Mouse (Mus musculus): Measurements from ENCODE around the gene Wdr89.

The Wdr89 gene

DNA sequence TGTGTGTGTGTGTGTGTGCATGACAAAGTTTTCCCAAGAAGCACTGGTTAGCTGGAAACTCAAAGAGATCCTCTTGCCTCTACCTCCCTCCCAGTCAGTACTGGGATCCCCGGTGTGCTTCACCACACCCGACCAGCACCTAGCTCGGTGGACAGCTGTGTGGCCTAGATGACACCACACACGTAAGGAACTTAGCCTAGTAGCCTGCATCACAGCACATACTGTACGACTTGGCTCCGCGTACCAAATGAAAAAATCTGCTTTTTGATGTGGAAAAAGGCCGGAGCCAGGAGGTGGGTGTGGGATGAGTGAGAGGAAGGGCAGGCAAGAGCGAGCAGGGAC, 450 bp downstream of the Wdr89 start:
- peak; percentile 41 for DNase-seq (ENCODE audit: extremely low read depth, low read depth)

DNA sequence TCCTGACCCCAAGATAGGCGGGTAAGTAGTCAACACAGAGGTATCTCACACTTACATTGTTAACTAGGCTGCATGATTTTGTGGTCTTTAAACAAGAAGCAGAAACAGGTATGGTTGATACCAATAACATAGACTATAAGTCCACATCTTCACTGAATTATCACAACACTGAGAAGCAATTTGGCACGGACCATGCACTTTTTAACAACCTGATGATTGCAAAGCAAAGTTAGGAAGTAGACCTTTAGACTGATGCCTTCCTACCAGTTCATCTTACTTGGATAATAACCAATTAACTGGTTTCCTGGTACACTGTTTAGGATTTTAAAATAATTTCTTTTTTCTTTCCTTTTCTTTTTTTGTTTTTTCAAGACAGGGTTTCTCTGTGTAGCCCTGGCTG, 1.1 kb downstream of the Wdr89 start:
- no peak for DNase-seq (ENCODE audit: extremely low read depth, low read depth)

DNA sequence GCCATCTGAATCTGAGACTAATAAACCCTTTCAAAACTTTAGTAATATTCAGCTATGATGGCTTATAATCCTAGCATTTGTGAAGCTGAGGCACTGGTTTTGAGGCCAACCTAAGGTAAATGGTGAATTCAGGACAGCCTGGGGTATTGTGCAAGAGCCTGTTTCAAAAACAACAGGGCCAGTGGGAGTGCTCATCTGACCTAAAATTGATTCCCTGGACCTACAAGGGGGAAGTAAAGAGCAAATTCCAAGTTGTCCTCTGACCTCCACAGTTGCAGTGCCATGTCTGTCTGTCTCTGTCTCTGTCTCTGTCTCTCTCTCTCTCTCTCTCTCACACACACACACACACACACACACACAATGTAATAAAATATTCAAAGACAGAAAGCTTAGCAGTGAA, 2.4 kb downstream of the Wdr89 start:
- DNase-seq (ENCODE audit: extremely low read depth, low read depth), result no peak

DNA sequence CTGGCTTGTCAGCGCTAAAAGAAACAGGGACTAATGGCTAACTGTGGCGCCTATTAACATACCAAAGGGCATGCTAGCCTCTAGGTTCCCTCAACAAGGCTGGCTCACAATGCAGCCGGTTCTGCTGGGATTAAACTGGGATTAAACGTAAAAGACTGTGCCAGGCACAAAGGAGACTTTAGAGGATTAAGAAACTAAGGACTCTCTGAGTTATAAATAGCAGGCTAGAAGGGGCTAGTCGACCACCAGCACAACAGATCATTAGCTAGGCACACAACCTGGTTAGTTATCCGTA, 4.9 kb downstream of the Wdr89 start:
- no peak for DNase-seq (ENCODE audit: extremely low read depth, low read depth)

DNA sequence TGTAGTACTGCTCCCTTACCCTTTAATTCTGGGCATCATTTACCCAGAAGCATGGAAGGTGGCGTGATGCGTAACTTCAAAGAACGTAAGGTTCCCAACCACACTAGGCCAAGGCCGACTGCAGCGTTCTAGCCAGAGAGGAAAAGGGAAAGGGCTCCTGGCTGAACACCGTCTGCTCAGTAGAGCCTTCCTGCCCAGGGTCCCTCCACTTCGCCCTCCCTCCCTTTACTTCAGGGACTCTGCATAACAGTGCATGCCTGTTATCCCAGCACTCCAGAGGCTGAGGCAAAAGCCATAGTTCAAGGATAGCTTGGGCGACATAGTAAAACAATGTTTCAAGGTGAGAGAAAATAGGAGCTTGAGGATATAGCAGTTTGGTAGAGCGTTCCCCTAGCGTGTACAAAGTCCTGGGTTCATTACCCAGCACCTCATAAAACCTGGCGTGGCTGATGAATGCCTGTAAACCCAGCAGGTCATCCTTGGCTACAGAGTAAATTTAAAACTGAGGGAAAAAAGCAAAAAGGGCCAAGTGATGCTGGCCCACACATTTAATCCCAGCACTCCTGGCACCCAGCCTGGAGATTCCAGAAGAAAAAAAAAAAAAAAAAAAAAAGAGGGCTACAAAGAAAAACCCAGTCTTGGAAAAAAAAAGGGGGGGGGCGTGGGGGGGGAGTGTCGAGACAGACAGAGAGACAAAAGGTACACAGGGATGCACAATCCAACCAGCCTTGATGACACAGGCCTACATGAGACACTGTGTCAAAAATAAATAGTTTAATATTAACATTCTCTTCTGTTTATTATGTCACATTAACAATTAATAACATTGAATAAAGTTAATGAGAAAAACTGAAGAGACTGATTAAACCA, 5.5 kb downstream of the Wdr89 start:
- DNase-seq (ENCODE audit: extremely low read depth, low read depth), result no peak

DNA sequence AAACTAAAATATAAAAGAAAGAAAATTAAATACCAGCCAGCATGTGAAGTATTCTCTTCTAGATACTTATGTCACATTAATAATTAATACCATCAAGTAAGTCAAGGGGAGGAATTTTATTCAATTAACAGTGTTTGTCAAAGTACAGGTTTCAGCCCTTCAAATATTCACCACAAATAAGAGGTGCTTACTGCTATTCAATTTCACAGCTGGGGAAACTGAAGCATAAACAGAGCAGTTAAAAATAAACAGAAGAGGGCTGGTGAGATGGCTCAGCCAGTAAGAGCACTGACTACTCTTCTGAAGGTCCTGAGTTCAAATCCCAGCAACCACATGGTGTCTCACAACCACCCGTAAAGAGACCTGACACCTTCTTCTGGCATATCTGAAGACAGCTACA, 7.0 kb downstream of the Wdr89 start:
- DNase-seq (ENCODE audit: extremely low read depth, low read depth), result no peak

DNA sequence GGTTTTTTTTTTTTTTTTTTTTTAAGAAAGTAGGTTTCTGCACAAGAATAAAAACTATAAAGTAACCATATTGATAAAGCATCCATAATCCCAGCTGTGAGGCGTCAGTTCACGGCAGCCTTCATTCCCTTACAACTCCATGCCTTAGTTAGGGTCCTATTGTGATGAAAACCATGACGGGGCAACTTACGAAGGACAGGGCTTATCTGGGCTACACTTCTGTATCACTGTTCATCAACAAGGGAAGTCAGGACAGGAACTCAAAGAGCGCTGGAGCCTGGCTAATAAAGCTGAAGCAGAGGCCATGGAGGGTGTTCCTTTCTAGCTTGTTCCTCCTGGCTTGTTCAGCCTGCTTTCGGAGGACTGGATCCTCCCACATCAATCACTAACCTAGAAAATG, 10.9 kb downstream of the Wdr89 start:
- peak; percentile 74 for DNase-seq (ENCODE audit: extremely low read depth, low read depth)

DNA sequence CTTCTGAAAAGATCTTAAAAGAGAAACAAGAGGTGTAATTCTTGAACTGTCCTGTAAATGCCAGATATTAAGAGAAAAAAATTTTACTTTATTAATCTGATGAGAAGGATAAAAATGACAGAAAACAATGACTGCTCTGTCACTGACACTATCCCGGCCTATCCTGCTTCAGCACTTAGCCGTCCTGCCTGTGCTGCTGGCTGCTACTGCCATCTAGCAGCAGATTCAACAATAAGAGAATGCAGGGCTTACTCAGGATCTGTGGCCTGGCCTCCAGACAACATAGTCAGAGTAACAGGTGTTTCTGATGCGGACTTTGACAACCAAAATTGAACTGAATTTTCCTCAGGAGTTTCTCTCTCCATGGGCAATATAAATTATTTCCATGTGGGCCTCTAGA, 12.8 kb downstream of the Wdr89 start:
- no peak for DNase-seq (ENCODE audit: extremely low read depth, low read depth)

DNA sequence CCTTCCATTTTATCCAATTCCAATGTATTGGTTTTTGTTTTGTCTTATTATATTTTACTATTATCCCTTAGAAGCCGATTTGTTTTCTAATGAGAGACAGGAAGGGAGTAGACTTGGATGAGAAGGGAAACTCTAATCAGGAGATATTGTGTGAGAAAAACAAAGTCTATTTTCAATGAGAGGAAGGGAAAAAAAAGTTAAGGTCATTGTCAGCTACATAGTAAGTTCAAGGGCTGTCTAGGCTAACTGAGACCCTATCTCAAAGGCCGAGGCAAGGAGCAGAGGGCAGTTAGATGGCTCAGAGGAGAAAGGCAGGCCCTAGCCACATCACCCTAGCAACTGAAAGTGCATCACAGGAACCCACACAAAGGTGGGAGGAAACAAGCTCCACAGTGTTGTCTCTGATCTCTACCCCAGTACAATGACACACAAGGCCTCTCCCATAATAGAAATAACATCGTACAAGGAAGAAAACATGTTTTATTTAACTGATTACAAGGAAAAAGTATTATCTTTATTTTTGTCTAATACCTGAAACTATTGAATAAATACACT, 15.0 kb downstream of the Wdr89 start:
- no peak for DNase-seq (ENCODE audit: extremely low read depth, low read depth)

DNA sequence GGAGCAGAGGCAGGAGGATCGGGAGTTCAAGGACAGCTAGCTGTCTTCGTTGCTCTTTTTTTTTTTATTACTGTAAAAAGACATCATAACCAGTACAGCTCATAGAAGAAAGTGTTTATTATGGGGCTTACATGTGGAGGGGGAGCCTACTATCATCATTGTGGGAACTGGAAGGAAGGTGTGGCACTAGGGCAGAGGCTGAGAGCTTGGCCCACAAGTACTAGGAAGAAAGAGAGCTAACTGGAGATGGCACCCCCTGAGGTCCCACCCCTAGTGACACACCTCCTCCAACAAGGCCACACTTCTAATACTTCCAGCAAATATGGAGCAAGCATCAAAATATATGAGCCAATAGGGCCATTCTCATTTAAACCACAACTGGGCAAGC, 19.6 kb downstream of the Wdr89 start:
- DNase-seq (ENCODE audit: extremely low read depth, low read depth), result no peak

DNA sequence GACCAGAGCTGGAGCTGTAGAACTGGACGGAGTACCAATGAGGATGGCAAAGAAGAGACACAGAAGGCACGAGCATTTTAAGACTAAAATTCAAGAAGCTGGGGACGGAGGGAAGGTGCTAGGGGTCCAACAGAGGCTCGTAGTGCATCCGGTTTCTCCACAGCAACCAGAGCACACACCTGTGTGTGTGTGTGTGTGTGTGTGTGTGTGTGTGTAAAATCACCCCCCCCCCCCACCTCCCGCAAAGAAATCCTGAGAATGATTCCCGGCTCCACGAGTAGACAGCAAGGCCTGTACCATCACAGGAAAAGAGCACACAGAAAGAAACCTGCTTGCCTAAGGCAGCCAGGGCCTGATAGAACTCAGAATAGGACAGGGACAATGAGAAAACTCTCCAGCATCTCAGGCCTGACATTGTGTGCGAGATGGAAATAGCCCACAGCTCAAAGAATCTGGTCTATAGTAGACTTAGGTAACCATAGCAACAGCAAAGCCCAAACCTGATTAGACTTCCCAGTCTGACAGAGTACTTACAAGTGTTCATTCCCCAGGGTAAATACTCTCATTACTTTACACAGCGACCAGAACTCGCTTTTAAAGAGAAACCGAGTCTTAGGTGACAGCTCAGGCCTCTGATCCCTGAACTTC, 20.2 kb downstream of the Wdr89 start:
- no peak for DNase-seq (ENCODE audit: extremely low read depth, low read depth)

DNA sequence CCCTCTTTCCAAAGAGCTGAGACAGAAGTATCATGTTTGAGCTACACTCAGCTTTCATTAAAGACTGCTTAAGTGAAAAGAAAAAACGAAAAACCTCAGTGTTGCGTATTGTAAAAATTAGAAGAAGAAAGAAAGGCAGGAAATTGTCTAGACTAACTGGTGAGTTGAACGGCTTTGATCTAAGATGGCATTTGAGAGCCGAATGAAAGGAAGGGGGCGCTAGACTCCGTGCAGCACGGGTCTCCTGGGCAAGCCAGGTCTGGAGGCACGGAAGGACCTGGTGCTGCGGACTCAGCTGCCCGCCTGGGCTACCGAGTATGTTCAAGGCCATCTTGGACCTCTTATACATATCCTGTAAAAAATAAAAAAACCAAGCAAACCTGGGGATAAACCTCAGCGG, 21.1 kb downstream of the Wdr89 start:
- DNase-seq (ENCODE audit: extremely low read depth, low read depth), result no peak

DNA sequence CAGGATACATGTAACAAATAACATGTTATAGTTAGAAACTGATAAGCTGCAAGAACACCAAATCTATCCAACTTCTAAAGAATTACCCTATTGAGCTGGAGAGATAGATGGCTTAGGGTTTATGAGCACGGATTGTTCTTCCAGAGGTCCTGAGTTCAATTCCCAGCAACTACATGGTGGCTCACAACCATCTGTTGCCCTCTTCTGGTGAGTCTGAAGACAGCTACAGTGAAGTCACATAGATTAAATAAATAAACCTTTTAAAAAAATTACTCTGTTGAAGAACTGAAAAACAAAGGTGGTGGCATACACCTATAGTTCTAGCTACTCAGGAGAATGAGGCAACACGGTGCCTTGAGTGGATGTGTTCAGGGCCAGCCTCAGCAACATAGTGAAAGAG, 21.7 kb downstream of the Wdr89 start:
- DNase-seq (ENCODE audit: extremely low read depth, low read depth), result no peak

DNA sequence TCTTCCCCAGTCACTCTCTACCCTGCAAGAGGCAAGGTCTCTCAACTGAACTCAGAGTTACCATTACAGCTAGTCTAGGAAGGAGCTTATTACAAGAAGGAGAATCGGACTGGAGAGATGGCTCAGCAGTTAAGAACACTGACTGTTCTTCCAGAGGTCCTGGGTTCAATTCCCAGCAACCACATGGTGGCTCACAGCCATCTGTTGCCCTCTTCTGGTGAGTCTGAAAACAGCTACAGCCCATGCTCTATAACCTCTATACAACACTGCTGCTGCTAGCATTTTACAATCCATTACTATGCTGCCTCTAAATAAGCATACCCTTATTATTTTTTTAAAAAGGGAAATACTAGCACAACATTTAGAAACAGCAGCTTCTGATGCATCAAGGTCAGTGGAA, 23.6 kb downstream of the Wdr89 start:
- DNase-seq (ENCODE audit: extremely low read depth, low read depth), result no peak

DNA sequence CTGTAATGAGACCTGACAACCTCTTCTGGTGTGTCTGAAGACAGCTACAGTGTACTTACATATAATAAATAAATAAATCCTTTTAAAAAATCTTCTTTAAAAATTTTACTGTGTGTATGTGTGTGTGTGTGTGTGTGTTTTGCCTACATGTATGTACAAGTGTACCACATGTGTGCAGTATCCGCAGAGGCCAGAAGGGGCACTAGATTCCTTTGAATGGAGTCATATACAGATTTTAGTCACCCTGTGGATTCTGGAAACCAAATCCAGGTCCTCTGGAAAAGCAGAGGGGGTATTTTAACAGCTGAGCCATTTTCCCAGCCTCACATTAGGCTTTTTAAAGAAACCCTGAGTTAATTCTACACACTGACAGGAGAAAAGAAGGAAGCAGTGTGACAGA, 27.6 kb downstream of the Wdr89 start:
- no peak for DNase-seq (ENCODE audit: extremely low read depth, low read depth)

DNA sequence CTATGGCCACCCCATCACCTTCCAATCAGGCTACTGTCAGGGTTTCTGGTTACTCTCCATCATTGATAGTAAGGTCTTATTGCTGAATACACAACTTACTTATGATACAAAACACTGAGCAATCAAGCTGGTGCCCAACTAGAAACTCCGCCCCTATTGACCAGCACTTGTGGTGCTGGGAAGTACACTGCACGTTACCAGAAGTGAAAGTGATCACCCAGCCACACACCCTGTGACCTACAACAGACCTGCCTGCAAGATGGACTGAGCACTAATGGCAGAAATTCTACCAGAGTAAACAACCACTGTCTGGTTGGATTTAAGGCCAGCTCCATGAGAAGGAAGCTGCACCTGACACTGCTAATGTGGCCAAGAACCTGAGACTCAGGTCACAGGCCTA, 31.0 kb downstream of the Wdr89 start:
- DNase-seq (ENCODE audit: extremely low read depth, low read depth), result no peak

DNA sequence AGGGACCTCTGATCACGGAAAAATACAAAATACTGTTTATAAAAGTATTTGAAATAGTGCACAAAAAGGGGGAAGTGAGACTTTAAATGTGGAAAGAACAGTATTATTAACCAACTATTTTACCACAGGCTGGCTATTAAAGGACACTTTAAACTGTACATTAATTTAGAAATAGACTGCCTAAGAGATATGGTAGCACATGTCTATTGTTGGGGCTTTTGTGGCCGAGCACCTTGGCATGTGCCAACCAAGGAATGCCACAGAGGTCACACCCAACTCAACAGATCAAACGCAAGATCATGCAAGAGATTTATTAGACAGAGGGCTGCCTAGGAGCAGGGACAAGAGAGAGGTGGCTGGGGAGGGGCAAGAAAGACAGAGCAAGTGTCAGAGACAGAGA, 32.2 kb downstream of the Wdr89 start:
- DNase-seq (ENCODE audit: extremely low read depth, low read depth), result no peak

DNA sequence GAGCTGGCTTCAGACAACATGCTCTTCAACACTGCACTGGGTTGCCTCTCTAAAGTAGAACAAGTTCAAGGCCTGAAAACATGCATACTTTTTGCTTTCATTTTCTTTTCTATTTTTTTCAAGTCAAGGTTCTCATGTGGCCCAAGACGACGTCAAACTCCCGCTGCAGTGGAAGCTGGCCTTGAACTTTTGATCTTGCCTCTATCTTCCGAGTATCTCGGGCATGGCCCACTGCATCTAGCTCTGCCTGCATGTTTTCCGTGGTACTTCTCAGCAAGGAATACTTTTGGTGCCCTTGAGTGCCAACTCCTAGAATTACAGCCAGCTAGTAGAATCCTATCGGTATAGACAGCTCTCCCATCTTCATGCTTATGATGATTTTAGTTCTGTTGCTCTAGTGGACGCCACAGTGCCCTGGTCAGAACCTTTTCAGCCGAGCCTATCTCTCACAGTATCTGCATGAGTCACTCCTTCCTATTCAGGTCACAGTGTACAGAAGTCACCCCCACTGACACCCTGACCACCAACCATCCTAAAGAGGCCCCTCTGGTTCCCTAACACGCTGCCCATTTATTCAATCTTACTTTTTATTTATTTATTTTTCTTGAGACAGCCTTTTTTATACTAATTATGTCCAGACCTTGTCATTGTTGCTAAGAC, 33.4 kb downstream of the Wdr89 start:
- no peak for DNase-seq (ENCODE audit: extremely low read depth, low read depth)

DNA sequence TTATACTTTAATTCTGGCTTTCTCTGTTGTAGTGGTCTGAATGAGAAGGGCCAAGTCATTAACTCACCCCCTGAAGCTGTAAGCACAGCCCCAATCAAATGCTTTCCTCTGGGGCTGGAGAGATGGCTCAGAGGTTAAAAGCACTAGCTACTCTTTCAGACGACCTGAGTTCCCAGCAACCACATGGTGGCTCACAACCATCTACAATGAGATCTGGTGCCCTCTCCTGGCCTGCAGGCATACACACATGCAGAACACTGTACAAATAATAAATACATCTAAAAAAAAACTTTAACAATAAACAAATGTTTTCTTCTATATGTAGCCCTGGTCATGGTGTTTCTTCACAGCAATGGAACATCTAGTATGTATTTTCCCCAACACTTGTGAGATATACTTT, 39.7 kb downstream of the Wdr89 start:
- no peak for DNase-seq (ENCODE audit: extremely low read depth, low read depth)

DNA sequence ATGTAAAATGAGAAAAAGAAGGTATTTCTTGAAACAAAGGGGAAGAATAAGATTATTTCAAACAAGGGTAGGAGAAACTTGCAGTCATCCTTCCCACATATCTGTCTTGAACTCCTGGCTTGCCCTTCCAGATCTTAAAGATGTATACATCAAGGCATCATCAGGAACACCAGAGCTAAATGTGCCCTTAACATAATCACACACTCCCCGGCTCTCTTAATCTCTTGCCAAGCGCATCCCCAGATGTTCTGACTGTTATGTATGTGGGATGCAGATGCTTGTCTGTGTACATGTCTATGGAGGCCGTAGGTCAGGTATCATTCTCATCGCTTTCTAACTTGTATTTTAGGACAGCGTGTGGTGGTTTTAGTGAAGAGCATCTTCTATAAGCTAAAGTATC, 46.0 kb downstream of the Wdr89 start:
- no peak for DNase-seq (ENCODE audit: extremely low read depth, low read depth)

DNA sequence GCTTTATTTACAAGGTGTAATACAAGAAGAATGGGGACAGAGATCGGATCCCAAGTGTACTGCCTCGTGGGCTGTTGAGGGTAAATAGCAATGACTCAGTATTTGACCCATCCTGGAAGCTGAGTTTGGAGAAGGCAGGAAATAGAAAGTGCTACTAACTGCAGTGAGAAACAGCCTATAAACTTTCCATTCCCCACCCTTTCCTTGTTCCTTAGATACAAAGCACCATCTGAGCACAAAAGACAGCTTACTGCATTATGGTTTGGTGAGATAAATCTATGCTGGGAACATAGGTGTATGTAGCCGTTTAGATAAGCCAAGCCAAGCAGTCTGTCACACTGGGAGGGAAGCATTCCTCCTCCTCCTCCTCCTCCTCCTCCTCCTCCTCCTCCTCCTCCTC, 46.5 kb downstream of the Wdr89 start:
- no peak for DNase-seq (ENCODE audit: extremely low read depth, low read depth)

DNA sequence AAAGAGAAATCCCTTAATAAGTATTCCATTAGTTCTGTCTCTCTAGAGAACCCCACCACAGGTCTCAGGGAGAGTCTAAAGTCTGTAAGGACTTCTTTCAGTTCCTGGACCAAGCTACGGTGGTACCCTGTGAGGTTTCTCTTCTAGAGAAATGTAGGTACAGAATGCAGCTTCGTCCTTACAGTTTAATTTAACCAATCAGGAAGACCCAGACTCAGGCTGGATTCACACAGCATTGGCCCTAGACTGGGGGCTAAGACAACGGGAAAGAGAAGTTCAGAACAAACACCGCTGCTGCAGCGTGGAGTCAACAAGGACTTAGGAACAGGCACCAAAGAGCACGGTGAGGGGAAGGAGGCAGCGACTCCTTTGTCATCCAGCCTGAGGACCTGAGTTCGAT, 52.5 kb downstream of the Wdr89 start:
- no peak for DNase-seq (ENCODE audit: extremely low read depth, low read depth)
